Mouse (Mus musculus) c-Kit-positive CD71-positive TER-119-negative erythroid progenitor cells, embryonic 14.5 days (primary cell): ENCODE results near the gene Arl6ip6.

Experiments used
- DNase-seq: peaks from one replicate; pipeline ENCODE4 v3.0.0-alpha.2; 2013; ENCODE audit warnings: low read depth

Arl6ip6 gene

DNA sequence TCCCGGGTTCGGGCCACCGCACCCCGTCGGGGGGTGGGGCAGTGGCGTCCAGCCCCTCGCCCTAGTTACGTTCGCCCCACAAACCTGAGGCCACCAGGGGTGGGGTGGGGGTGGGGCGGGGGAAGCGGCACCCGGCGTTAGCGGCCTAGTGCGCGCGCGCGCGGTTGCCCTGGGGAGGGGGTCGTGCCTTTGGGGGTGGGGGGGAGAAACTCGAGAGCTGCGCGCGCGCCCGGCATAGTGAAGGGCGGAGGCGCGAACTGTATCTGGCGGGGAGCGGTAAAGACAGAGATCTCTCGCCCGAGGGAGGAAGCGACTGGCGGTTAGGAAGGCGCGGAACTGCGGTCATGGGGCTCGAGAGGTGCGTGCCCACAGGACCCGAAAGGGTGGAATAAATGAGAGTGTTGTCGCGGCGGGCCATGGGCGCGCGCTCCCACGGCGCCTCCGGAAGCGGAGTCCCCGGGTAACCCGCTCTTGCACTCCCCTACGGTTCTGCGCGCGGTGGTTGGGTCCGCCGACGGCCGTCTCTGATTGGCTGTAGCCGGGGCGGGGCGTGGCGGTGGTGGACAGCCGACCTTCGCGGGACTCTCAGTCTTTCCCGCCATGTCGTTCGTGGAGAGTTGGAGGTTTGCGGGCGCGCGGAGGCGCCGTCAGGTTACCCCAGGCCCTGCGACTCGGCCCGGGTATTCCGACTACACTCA is at the start of gene Arl6ip6:
Gene Arl6ip6 (plus strand): TSS at position 204 of the 698 bp plus-strand sequence.
- DNase-seq: peak; percentile 87

DNA sequence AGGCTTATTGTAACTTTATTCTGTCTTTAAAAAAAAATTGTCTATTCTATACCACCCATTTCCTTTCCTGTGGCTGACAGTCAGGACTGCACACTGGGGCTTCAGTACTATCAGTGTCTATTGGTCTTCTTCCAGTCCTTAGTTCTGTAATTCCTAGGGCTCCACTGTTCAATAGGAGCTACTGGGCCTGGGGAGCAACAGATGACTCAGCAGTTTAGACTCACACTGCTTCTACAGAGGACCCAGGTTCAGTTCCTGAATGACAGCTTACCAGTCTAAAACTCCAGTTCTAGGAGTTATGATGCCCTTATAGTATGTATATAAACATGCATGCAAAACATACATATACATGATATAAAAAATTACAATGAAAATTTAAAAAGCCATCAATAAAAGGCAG is 44.7 kb upstream of the Arl6ip6 start:
- DNase-seq: no peak

DNA sequence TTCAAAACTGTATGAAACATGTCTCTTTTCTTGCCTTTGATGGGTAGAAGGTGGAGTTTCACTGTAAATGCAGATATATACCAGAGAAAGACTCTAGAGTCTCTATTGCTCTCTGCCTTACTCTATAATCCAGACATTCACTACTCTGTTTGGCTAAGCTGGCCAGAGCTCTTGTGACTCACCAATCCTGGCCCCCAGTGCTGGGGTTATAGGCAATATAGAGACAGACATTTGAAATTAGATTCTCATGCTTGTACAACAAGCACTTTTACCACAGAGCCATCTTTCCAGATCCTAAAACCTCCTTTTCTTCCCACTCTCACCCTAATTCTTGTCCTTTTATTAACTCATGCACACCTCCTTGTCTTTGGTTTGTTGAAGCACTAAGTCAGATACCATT is 17.6 kb upstream of the Arl6ip6 start:
- DNase-seq: no peak

DNA sequence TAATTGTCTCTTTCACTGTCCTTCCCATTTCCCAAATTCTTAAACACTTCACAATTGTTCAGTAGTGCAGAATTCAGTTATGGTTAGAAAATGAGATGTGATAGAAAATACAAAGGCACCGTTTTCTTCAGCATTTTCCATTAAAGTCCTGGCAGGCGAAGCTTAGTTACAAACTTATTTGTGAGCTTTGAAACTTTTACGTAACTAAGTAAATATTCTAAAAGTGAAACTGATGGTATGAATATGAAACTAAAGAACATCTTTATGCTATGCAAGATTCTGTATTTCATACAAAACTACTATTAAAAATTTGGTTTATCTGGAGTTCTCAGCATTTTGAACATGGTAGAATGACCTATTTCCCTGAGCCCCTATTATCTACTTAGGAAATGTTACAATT is 12.6 kb upstream of the Arl6ip6 start:
- no peak for DNase-seq

DNA sequence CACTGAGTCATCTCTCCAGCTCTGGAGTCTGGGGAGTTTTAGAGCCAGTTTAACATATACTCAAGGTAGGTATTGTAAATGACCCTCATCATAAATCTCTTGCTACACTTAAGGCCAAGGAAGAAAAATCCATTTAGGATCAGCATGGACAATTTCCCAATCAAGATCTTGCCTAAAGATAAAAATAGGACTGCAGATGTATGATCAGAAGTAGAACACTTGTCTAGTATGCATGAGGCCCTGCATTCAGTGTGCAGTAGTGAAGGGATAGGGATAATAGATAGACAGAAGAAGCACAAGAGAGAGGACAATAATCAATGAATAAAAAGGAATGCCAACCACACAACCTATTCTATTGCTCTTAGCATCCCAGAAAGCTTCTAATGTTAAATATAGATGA is 11.7 kb upstream of the Arl6ip6 start:
- no peak for DNase-seq

DNA sequence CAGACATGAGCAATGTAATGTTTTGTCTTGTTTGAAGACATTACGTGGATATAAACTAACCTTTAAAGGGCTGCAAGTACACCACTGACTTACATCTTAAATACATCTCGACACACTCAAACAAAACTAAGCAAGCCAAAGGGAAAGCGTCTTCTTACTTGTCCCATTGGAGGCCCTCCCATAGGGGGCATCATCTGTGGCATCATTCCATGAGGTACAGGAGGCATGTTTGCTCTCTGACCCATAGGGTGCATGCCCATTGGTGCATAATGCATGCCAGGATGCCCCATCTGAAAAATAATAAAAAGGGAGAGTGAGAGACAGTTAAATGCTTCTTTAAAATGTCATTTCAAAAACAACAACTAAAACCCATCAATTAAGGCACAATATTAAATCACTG is 1.7 kb upstream of the Arl6ip6 start:
- peak; percentile 23 for DNase-seq

DNA sequence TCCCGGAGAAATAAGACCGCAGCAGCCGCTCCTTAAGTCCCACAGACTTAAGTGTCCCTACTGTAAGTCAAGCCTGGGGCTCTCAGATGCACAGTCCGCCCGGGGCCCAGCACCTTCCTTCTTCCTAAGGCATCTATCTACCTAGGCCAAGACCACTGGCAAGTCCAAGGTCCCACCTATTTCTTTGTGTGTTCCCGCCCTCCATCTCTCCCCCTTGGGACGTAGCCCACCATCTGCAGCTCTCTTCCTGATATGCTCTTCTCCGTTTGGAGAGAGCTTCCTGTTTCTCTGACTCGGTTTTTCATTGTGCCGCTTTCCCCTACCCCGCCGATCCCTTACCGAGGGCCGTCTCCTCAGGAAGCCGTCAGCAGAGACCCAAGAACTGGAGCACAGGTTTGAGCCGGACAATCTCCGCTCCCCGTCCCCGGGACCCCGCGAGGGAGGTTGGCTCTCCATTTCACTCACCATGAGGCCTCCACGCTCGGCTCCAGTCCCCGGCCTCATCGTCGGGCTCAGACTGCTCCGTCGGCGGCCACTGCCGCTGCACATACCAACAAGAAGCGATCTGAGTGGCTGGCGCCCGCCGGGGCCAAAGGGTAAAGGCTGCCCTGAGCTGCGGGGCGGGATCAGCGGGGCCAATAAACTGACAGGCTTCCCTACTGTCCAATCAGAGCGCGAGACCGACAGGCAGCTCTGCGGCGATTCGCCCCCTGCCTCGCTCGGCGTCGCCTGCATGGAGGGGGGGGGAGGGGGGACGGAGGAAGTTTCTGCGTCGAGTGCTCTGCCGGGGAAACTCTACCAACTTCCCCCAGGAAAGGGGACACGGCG is 628 bp upstream of the Arl6ip6 start, which contains the start of gene Prpf40a:
Gene Prpf40a (minus strand): TSS at position 601 of the 828 bp plus-strand sequence.
- peak; percentile 94 for DNase-seq

DNA sequence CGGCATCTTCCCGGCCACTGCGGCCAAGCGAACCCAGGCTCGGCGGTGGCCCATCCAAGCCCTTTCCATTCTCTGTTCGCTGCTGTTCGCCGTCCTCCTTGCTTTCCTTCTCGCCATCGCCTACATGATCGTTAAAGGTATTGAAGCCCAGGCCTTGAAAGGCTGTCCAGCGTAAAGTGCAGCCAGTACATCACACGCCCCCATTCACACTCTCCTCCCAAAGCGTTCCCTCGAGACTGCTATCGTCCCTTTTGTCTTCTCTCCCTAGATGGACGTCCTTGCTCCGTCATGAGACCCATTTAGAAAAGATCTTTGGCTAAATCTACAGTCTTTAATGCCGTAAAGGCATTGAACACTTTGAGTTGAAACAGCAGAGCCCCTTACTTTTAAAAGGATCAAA is 860 bp downstream of the Arl6ip6 start:
- peak; percentile 30 for DNase-seq

DNA sequence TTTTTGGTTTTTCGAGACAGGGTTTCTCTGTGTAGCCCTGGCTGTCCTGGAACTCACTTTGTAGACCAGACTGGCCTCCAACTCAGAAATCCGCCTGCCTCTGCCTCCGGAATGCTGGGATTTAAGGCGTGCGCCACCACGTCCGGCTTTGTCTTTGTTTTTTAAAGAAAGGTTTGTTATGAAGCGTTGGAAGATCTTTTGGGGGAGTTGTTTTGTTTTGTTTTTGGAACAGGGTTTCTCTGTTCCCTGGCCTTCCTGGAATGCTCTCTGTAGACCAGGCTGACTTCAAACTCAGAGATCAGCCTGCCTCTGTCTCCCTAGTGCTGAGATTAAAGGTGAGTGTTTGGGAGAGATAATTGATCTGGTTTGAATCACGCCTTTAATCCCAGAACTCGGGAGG is 4.9 kb downstream of the Arl6ip6 start:
- DNase-seq: no peak

DNA sequence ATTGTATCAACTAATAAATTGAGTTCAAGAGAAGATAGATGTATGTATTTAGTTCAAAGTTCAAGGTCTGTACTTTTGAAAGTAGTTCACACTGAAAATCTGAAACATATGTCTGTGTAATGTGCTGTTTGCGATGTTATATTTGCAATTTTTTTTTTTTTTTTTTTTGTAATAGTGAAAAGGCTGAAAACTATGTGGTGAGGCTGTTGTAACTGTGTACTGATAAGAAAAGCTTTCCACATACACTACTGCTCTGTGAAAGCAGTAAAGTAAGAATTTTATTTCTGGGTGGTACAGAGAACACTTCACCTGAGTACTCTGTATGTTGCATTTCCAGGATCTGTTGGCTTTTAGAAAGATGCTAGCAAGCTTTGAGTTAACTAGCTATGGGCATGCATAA is 7.7 kb downstream of the Arl6ip6 start:
- DNase-seq: no peak

DNA sequence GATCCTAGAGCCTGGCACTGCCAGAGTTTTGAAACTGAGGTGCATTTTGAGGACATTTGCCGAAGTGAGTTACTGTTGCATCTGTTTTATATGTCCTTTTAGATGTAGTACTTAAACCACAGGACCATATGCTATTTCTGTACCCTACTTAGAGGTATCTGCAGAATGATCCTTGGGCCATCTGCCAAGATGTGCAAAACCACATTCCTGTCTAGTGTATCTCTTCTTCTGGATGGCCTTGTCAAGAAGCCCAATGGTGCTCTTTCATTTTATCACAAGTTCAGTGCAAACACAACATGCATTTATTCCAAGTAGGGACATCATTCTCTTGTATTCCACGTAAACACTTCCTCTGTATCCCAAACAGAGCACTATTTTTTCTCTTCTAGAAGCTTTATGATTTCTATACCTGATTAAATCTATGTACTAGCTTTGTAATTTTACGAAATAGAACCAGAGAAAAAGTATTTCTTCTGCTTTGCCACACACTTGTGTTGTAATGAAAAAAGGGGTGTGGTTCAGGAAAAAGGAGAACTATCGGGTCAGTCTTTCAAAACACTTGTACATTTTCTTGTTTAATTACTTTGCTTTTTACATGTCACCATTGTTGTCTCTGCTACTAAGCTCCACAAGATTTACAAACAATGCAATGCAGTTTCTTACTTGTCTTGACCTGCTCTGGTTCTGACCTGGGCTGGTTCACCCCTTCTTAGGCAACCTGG is 8.8 kb downstream of the Arl6ip6 start:
- no peak for DNase-seq

DNA sequence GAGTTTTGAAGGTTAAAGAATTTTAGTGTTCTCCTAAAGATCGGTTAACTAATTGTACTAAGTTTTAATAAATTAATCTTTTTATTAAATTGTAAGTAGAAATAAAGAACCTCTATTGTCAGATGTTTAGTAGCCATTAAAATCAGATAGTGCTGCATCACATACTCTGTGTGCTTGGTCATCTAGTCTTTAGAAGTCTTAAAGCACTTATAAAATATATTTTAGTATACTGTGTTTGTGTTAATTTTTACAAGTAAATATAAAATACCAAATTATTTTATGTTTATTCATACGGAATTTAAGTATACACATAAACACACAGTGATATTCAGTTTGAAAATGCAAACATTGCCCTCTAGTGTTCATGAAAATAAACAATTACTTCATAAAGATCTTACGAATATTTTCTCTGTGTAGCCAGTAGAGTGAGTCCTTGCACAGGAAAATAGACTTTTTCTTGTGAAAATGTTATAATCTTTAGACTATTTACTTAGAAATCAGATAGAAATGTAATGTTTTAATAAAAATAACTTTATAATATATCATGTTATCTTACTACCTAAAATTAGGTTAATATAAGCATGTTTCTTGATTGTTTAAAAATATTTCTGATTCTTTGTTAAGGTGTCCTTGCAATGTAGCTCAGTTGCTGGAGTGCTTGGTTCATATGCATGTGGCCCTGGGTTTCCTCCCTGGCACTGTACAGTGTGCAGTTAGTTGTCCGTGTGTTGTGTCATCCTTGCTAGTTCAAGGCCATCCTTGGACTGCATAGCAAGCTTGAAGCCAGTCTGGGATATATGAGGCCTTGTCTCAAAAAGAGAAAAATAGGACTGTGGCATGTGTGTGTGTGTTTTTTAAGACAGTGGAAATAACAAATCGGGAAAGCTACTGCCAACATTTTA is 13.1 kb downstream of the Arl6ip6 start:
- DNase-seq: peak; percentile 29

DNA sequence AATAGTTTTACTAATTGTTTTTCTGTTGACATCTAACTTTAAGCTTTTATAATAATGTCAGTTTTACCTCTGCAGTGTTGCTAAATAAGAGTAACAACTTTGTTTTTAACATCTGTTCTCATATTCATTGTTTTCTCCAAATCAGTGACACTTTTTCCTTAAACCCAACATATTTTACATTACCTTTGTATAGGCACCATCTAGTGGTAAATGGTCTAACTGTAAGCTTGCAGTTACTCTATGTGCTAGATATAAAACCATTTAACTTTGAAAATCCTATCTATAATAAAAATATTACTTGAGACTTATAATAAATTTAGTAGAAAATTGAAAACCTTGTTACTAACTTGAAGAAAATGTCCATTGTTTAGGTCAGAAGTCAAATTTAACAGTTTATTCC is 15.2 kb downstream of the Arl6ip6 start:
- no peak for DNase-seq

DNA sequence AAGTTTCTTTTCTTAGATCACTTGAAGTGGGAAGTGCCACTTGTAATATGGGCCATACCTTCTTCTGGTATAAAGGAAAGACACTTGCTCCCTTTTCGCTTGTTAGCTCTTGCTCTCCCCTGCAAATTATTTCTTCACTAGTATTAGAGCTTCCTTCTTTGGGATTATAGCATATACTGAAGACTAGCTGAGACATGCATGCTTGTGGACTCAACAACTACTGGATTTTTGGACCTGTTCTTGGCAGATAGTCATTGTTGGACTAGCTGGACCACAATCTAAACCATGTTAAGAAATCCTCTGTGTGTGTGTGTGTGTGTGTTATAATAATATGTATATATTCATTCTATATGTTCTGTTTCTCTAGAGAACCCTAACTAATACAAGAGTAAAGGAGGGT is 22.0 kb downstream of the Arl6ip6 start:
- DNase-seq: no peak

DNA sequence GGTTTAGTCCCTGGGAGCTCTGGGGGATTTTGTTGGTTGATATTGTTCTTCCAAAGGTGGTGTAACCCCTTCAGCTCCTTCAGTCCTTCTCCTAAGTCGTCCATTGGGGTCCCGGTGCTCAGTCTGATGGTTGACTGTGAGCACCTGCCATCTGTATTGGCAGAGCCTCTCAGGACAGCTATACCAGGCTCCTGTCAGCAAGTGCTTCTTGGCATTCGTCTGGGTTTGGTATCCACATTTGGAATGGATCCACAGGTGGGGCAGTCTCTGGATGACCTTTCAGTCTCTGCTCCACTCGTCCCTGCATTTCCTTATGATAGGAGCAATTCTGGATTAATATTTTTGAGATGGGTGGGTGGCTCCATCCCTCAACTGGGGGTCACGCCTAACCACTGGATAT is 30.7 kb downstream of the Arl6ip6 start:
- DNase-seq: no peak

DNA sequence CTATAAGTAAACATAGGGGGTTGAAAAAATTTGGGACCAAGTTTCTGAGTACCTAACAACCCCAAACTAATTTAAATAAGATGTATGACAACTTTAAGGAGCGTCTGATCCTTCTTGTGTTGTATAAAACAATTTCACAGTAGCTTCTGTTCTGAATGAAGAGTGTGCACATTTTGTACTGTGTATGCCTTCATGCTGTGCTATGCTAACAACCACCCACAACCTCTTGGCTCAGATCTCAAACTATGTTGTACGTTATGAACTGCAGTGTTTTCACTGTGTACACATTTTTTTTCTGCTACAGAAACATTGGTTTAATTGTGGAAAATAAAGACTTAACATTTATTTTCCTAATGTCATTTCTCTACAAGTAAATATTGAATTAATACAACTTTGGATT is 65.5 kb downstream of the Arl6ip6 start:
- no peak for DNase-seq
